7 mouse cellular contexts compared by ENCODE assay signal in genomic region chr8:35206271-35206670, GRCm38 (mm10).
A peak's percentile ranks its signal among the peaks of the same experiment; 100 is the strongest.
DNase-seq lines count a peak whose midpoint lies in the region; ATAC-seq lines count a peak whose summit lies in the region.

No protein-coding gene starts in this region.

- intact Hi-C loops in left cerebral cortex, postnatal 36 days (cut with DNase I), result no loop called here

- ATAC-seq in hematopoietic stem cell, adult 5-6 weeks (replicated peaks in 1 of 2; ENCODE audit: insufficient read depth in 1 of 2, low FRiP score in 2 of 2, low TSS enrichment in 1 of 2, low read depth in 1 of 2, poor library complexity in 2 of 2, severe bottlenecking in 2 of 2), result peak; percentile 35 to 40; a peak in 2 of 4 replicates
- ATAC-seq in erythroblast, adult 5-6 weeks (replicated peaks; ENCODE audit: low FRiP score, poor library complexity, severe bottlenecking), result no peak

- DNase-seq in MN1 (ENCODE audit: low spot score), result peak; percentile 52
- peak; percentile 32 for DNase-seq in gastrocnemius, postnatal 10 days
- peak; percentile 36 for DNase-seq in lung, postnatal 36 days
- DNase-seq in left cerebral cortex, postnatal 36 days (ENCODE audit: low spot score in 2 of 2), result no peak
- no peak for DNase-seq in frontal cortex, postnatal 36 days (ENCODE audit: low spot score in 2 of 2)

Comparison
In these comparisons a context has a peak if more than half of its experiments do, and no peak if none do; other contexts are left out.
1. DNase-seq: peak in MN1 (single experiment), gastrocnemius, postnatal 10 days (single experiment) and lung, postnatal 36 days (single experiment); none in left cerebral cortex, postnatal 36 days (0 of 2) and frontal cortex, postnatal 36 days (0 of 2).